Mouse (Mus musculus) neutrophil, adult 65 days (primary cell): ENCODE results near the gene 1810046K07Rik. TPM values are rescaled to one million over a fixed set of nuclear protein-coding genes. Genes with fewer than 3 reads are reported as not detected.

Experiments
- total RNA-seq: library from RNA; stranded (reverse); gene quantifications from 2 replicates; pipeline ENCODE4 v1.2.4, GENCODE M21; 2023

The 1810046K07Rik gene
- not detected in 2 replicates for total RNA-seq

DNA sequence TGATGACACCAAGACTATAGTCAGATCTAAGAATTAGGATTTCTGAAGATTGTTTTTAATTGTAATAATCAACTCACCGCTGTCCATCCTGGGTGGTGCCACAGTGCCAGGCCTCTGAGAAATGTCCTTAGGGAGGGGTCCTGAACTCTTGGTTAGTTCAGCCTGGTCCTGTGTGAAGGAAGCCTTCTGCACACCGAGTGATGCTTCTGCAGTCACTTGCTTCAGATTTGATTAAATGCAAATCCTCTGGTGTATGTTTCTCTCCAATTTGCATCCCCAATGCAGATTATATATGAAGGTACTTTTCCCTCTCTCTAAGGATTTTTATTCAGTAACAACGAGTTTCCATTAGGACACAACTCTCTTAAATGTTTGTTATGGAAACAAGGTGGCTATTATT is at the start of gene 1810046K07Rik:
1810046K07Rik (minus strand) TSS at position 187 of the 400 bp plus-strand sequence.

DNA sequence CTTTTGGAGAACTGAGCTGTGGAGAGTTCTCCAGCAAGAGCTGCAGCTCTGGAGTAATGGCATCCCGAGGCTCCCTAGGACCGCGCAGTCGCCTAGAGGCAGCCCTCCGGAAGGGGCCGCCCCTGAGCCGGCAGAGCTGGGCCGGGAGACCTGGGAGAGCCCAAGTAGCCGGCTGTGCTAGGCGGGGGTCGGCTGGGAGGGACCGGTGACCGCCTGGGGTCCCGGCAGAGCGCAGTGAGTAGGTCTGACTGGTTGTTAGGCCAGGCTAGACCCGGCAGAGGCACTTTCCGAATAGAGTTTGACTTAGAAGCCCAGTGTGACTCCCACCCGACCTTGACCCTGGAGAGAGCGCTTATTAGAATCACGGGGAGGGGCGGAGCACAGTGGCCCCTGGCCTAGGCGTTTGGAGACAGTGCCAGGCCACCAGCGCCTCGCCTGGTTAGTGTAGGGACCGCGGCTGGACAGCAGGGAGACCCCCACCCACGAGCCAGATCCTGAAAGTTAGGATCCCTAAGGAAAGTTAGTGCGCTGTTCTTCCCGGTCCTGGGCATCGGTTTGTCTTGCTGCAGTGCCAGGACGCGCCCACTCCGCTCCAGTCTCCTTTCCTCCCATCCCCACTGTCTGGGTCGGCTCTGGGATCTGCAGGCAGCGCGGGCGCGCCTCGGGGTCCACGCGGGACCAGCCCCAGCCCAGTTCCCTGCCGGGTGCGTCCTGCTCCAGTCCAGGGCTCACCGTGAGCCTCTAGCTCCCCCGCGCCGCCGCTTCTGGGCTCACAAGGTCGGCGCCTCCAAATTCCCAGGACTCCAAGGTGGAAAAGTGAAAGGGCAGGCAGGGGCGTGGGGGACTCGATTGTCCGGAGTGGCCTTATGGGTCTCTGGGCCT is 50.0 kb downstream of the 1810046K07Rik start, which contains the start of gene Colca2:
Colca2 (minus strand) TSS at position 70 of the 882 bp plus-strand sequence.

Other genes with a start within 250 kb of the 1810046K07Rik start
- not detected in 2 replicates for gene 4833427G06Rik, start 226.8 kb downstream of the 1810046K07Rik start, total RNA-seq
- gene Gm32742, start 163.4 kb downstream of the 1810046K07Rik start, total RNA-seq = not detected in 2 replicates
- 2.0 and 7.6 TPM in 2 replicates for gene Pou2af1, start 115.2 kb downstream of the 1810046K07Rik start, total RNA-seq
- gene Colca2, start 50.3 kb downstream of the 1810046K07Rik start, total RNA-seq = not detected in 2 replicates